Mouse (Mus musculus) cortical plate, adult 2 months (tissue): ENCODE data around the gene Mrpl35. TPM values are rescaled to one million over a fixed set of nuclear protein-coding genes. Genes with fewer than 3 reads are reported as not detected.
A peak's percentile ranks its signal among the peaks of the same experiment; 100 is the strongest.
"Not testable (repeated sequence)": the region's sequence is repeated elsewhere in the genome, so short reads cannot be mapped to it uniquely, and the experiment has no call there.

Experiments used
- H3K27ac ChIP-seq: fragments of 200-500 bp; 2 replicates; pipeline ENCODE4 v1.5.1; 2012; ENCODE audit warnings: low read length, control low read depth, inconsistent platforms; ENCODE audit not compliant: insufficient read depth
- H3K4me1 ChIP-seq: fragments of 200-500 bp; 2 replicates; pipeline ENCODE4 v1.6.1; 2011; ENCODE audit warnings: low read length; ENCODE audit not compliant: control insufficient read depth, insufficient read depth
- H3K4me3 ChIP-seq: fragments of 200-500 bp; 2 replicates; pipeline ENCODE4 v1.5.1; 2011; ENCODE audit warnings: mild to moderate bottlenecking, low read length, control low read depth; ENCODE audit not compliant: insufficient read depth
- CTCF ChIP-seq: fragments of 200-500 bp; IDR thresholded peaks from 2 replicates; pipeline ENCODE4 v1.5.1; 2011; ENCODE audit warnings: mild to moderate bottlenecking, control low read depth, low read length; ENCODE audit not compliant: insufficient read depth; ENCODE audit errors: extremely low read depth
- POLR2A ChIP-seq: fragments of 200-500 bp; IDR thresholded peaks from 2 replicates; pipeline ENCODE4 v1.6.1; 2011; ENCODE audit warnings: mild to moderate bottlenecking, low read length, control low read depth; ENCODE audit not compliant: insufficient read depth; ENCODE audit errors: extremely low read depth
- polyA plus RNA-seq: library from polyadenylated mRNA; depleted of rRNA; stranded (reverse); fragments of >200 nt; gene quantifications from 2 replicates; pipeline ENCODE4 v1.2.3, GENCODE M21; 2012; rRNA removed

The Mrpl35 gene
- 17.3 and 17.9 TPM in 2 replicates for polyA plus RNA-seq

DNA sequence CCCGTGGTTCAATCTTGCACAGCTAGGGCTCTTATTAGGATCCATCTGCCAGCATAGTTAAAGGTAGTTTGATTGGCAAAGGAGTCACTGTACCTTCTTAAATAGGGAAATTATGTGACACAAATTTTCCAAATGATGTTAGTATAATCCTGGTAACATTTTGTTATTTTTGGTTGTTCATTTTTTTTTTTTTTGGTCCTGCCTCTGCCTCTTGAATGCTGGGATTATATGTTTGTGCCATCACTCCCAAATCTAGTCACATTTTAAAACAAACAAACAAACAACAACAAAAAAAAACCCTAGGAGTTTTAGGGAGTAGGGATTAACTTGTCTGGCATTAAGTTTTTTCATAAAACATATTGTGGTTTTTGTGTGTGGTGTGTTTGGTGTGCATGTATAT, at the start of gene Mrpl35:
Mrpl35 (minus strand) TSS at position 101 of the 400 bp plus-strand sequence.
- Histone ChIP-seq H3K27ac (no peak within 1 kb of the TSS), H3K4me3 (no peak within 1 kb of the TSS), H3K4me1 (peaks cover under 1% of the 10 kb centered on the region; the same call in 1 of the 2 replicates)
- TF ChIP-seq POLR2A (no peak), CTCF (no peak)

DNA sequence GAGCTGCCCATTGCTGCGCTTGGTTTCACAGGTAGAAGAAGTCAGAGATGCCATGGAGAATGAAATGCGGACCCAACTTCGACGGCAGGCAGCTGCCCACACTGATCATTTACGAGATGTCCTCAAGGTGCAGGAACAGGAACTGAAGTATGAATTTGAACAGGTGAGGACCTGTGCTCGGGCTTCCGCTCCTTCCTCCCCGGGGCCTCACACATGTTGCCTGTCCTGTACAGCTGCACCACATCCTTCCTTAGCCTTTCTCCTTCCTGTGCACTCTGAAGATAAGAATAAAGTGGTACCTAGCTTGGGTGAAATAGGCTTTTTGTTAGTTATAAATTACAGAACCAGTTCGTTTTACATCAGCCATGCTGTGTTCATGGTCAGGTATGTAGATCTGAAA, 44.6 kb upstream of the Mrpl35 start:
- TF ChIP-seq POLR2A (no peak), CTCF (no peak)
- H3K27ac ChIP-seq: no peak overlapping the region
- no peaks in the 10 kb centered on the region for H3K4me1 ChIP-seq
- no peak overlapping the region for H3K4me3 ChIP-seq

DNA sequence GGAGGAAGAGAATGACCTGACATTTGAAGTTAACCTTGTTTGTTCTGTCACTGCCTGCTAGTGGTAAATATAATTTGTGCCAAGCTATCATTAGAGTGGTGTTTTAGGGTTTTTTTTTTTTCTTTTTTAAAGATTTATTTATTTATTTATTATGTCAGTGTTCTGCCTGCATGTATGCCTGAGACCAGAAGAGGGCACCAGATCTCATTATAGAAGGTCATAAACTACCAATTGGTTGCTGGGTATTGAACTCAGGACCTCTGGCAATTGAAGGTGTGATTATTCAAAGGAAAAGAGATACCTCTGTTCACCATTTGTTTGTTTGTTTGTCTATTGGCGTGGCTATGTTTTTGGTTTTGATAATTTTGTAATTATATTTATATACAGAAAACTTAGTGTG, 42.0 kb upstream of the Mrpl35 start:
- Histone ChIP-seq H3K4me3 (no peak overlapping the region), H3K27ac (no peak overlapping the region), H3K4me1 (no peaks in the 10 kb centered on the region)
- TF ChIP-seq CTCF (no peak), POLR2A (no peak)

GRCm38 (mm10) chr6:71867751-71868150, 41.0 kb upstream of the Mrpl35 start:
- no peak for TF ChIP-seq POLR2A
- no peak for TF ChIP-seq CTCF

GRCm38 (mm10) chr6:71846906-71847305, 20.1 kb upstream of the Mrpl35 start:
- not testable (repeated sequence) for H3K4me3 ChIP-seq, H3K27ac ChIP-seq, H3K4me1 ChIP-seq

More at GRCm38 (mm10) chr6:71867751-71868150, 41.0 kb upstream of the Mrpl35 start:
- Histone ChIP-seq H3K27ac (no peak overlapping the region), H3K4me1 (no peaks in the 10 kb centered on the region), H3K4me3 (no peak overlapping the region)

GRCm38 (mm10) chr6:71840597-71841290, 14.0 kb upstream of the Mrpl35 start:
- Histone ChIP-seq H3K4me3 (no peak overlapping the region), H3K4me1 (no peaks in the 10 kb centered on the region), H3K27ac (no peak overlapping the region)
- no peak for TF ChIP-seq CTCF
- no peak for TF ChIP-seq POLR2A

- Histone ChIP-seq H3K4me1 (no peaks in the 10 kb centered on the region), H3K4me3 (no peak overlapping the region), H3K27ac (no peak overlapping the region)
- TF ChIP-seq CTCF (no peak), POLR2A (no peak)
These were observed 13.0 kb upstream of the Mrpl35 start for GRCm38 (mm10) chr6:71839815-71840214.

DNA sequence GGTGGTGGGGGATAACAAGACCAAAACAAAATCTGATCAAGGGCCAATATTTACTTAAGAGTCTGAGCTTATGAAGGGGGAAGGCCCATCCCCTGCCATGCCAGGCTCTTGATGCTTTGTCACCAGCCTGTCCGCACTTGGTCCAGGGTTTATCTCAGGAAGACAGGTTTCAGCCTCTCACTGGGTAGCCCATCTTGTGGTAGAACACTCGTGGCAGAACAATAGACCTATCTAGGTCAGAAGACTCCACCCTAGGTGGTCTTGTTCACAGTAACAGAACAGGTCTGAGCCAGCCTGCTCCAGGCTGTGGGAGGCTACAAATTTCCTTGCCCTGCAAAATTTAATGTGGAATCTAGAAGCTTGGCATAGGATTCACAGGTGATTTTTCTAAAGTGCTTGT, 10.0 kb upstream of the Mrpl35 start:
- TF ChIP-seq POLR2A: no peak
- no peak for TF ChIP-seq CTCF
- Histone ChIP-seq H3K27ac (no peak overlapping the region), H3K4me1 (no peaks in the 10 kb centered on the region), H3K4me3 (no peak overlapping the region)

GRCm38 (mm10) chr6:71831581-71831960, 4.8 kb upstream of the Mrpl35 start:
- H3K4me1 ChIP-seq: no peaks in the 10 kb centered on the region
- H3K4me3 ChIP-seq: peak overlapping the region; percentile 61
- TF ChIP-seq POLR2A (no peak), CTCF (no peak)
- peak overlapping the region; percentile 87 for H3K27ac ChIP-seq

GRCm38 (mm10) chr6:71830690-71831580, 4.2 kb upstream of the Mrpl35 start, which contains the start of gene Immt:
TSS of gene Immt (plus strand) at chr6:71831331.
- Histone ChIP-seq H3K4me1 (no peaks in the 10 kb centered on the region), H3K27ac (peak within 1 kb of the TSS; percentile 87), H3K4me3 (peak within 1 kb of the TSS; percentile 61)
- TF ChIP-seq POLR2A (peak; percentile 87), CTCF (no peak)
